Mouse (Mus musculus) megakaryocyte, embryonic 14.5 days (primary cell): ENCODE results near the gene Smarcad1. TPM values are rescaled to one million over a fixed set of nuclear protein-coding genes. Genes with fewer than 3 reads are reported as not detected.

Source experiments
- H3K27me3 ChIP-seq: replicated peaks from 2 replicates; pipeline ENCODE3; 2012; ENCODE audit warnings: inconsistent platforms
- H3K36me3 ChIP-seq: replicated peaks from 2 replicates; pipeline ENCODE3; 2012; ENCODE audit warnings: low read length, inconsistent platforms, mixed read lengths
- H3K4me1 ChIP-seq: 2 replicates; pipeline ENCODE4 v1.6.1; 2012; ENCODE audit warnings: inconsistent platforms
- H3K4me3 ChIP-seq: replicated peaks from 2 replicates; pipeline ENCODE3; 2012; ENCODE audit warnings: moderate library complexity, mild to moderate bottlenecking, inconsistent platforms
- H3K9me3 ChIP-seq: 2 replicates; pipeline ENCODE4 v1.6.1; 2012; ENCODE audit warnings: inconsistent platforms
- FLI1 ChIP-seq: IDR thresholded peaks from 2 replicates; pipeline ENCODE4 v1.6.1; 2012; ENCODE audit warnings: low read length, inconsistent platforms, mixed read lengths
- GATA1 ChIP-seq: IDR thresholded peaks from 3 replicates; pipeline ENCODE4 v1.6.1; 2012; ENCODE audit warnings: mixed read lengths, low read length, inconsistent platforms, borderline replicate concordance
- polyA plus RNA-seq: library from polyadenylated mRNA; stranded (reverse); fragments of >175 nt; gene quantifications from 2 replicates; pipeline ENCODE4 v1.2.3, GENCODE M21; 2012; ENCODE audit warnings: low replicate concordance; ENCODE audit not compliant: insufficient read depth

Smarcad1 gene
- polyA plus RNA-seq, 1 experiment = 8.5 TPM

GRCm38 (mm10) chr6:65142316-65142715 is 99.9 kb downstream of the Smarcad1 start:
- Histone ChIP-seq H3K27me3 (no peaks in the 10 kb centered on the region), H3K9me3 (no peaks in the 10 kb centered on the region), H3K36me3 (peaks cover 2% of the 10 kb centered on the region), H3K4me1 (peaks cover 62% of the 10 kb centered on the region), H3K4me3 (no peak overlapping the region)
- TF ChIP-seq FLI1 = no peak

- H3K4me3 ChIP-seq = peak within 1 kb of the TSS; percentile 87
- TF ChIP-seq GATA1 = no peak
- TF ChIP-seq FLI1 = no peak
- no peaks in the 10 kb centered on the region for H3K9me3 ChIP-seq
- H3K27me3 ChIP-seq = no peaks in the 10 kb centered on the region
- H3K36me3 ChIP-seq = no peaks in the 10 kb centered on the region
- peaks cover 55% of the 10 kb centered on the region for H3K4me1 ChIP-seq
These were observed 102.3 kb downstream of the Smarcad1 start, which contains the start of gene Hpgds for GRCm38 (mm10) chr6:65144621-65145205. Gene Hpgds, minus strand, starts transcription at chr6:65144908.

DNA sequence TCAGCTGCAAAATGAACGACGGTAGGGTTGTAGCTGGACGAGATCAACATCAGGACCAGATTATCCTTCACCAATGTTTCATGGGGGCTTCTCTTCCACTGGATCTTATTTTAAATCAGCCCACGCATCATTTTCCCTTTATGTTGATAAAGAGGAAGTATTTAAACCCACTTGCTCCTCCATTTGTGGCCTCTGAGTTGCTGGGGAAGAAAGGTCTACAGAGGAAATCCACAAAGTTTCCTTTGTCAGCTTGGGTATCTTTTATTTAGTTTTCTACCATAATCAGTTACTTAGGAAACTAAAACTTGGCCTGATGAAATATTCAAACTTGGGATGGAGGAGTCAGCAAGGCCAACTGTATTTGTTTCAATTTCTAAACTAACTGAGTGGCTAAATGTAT is 104.0 kb downstream of the Smarcad1 start:
- Histone ChIP-seq H3K36me3 (no peaks in the 10 kb centered on the region), H3K4me3 (no peak overlapping the region), H3K27me3 (no peaks in the 10 kb centered on the region), H3K4me1 (peaks cover 42% of the 10 kb centered on the region), H3K9me3 (peaks cover 3% of the 10 kb centered on the region; the same call in 1 of the 2 replicates)
- TF ChIP-seq GATA1 (no peak), FLI1 (no peak)

GRCm38 (mm10) chr6:65150703-65151102 is 108.3 kb downstream of the Smarcad1 start:
- no peaks in the 10 kb centered on the region for H3K27me3 ChIP-seq
- no peaks in the 10 kb centered on the region for H3K36me3 ChIP-seq
- H3K9me3 ChIP-seq = peaks cover 3% of the 10 kb centered on the region; the same call in 1 of the 2 replicates
- TF ChIP-seq GATA1 (no peak), FLI1 (no peak)
- H3K4me3 ChIP-seq = no peak overlapping the region
- H3K4me1 ChIP-seq = peaks cover 46% of the 10 kb centered on the region

DNA sequence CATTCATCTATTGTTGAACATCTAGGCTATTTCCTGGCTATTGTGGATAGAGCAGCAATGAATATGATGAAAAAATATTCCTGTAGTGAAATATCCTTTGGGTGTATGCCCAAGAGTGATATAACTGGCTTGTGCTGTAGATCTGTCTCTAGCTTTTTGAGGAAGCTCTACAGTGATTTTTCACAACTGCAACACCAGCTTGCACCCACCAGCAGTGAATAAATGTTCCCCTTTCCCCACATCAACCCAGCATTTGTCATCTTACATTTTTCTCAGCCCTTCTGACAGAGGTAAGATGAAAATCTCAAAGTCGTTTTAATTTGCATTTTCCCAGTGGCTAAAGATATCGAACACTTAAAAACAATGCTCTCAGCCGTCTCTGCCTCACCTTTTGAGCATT is 111.2 kb downstream of the Smarcad1 start:
- no peak for TF ChIP-seq GATA1
- TF ChIP-seq FLI1 = no peak
- H3K36me3 ChIP-seq = no peaks in the 10 kb centered on the region
- H3K4me1 ChIP-seq = peaks cover 49% of the 10 kb centered on the region
- no peaks in the 10 kb centered on the region for H3K27me3 ChIP-seq
- H3K9me3 ChIP-seq = peaks cover 3% of the 10 kb centered on the region; the same call in 1 of the 2 replicates
- no peak overlapping the region for H3K4me3 ChIP-seq

DNA sequence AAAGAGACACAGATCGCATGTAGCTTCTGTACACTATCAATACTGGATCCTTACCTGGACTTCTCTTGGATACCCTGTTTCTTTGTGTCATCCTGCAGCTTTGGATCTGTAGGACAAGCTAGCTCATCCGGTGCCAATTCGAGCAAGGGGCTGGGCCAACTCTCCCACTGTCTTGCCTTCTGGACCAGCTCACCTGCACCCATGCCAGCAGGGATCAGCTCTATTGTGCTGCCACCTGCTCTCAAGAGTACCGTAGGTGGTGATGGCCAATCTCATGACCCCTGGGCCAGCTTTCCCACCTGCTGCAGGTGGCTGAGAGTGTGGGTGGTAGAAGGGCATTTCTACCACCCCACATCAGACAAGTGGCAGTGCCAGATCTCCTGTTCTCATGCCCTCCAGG is 114.7 kb downstream of the Smarcad1 start:
- TF ChIP-seq GATA1 = no peak
- no peak for TF ChIP-seq FLI1
- Histone ChIP-seq H3K36me3 (no peaks in the 10 kb centered on the region), H3K9me3 (no peaks in the 10 kb centered on the region), H3K27me3 (no peaks in the 10 kb centered on the region), H3K4me1 (peaks cover 70% of the 10 kb centered on the region), H3K4me3 (no peak overlapping the region)

GRCm38 (mm10) chr6:65159381-65159942 is 117.1 kb downstream of the Smarcad1 start:
- TF ChIP-seq GATA1 (no peak), FLI1 (no peak)
- H3K4me3 ChIP-seq = no peak overlapping the region
- H3K36me3 ChIP-seq = no peaks in the 10 kb centered on the region
- no peaks in the 10 kb centered on the region for H3K27me3 ChIP-seq
- H3K4me1 ChIP-seq = peaks cover 74% of the 10 kb centered on the region
- no peaks in the 10 kb centered on the region for H3K9me3 ChIP-seq

DNA sequence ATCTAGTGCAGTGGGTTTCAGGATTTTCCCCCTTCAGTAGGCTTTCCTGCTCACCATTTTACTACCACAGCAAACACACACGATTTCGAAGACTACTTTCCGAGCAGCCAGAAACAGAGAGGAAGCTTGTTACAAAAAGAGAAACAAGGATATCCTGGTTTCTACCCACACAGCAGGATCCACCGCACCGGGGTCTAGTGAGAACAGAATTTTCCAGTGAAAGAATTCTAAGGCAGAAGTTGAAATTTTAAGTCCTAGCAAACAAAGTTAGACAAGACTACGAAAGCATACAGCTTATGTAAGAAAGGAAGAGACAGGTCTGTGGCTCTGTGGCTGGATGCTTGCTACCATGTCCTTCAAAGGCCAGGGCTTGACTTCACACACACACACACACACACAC is 121.8 kb downstream of the Smarcad1 start:
- Histone ChIP-seq H3K27me3 (no peaks in the 10 kb centered on the region), H3K4me3 (peak overlapping the region; percentile 78), H3K36me3 (peaks cover 4% of the 10 kb centered on the region), H3K4me1 (peaks cover 58% of the 10 kb centered on the region), H3K9me3 (peaks cover 5% of the 10 kb centered on the region)
- no peak for TF ChIP-seq GATA1
- TF ChIP-seq FLI1 = no peak

DNA sequence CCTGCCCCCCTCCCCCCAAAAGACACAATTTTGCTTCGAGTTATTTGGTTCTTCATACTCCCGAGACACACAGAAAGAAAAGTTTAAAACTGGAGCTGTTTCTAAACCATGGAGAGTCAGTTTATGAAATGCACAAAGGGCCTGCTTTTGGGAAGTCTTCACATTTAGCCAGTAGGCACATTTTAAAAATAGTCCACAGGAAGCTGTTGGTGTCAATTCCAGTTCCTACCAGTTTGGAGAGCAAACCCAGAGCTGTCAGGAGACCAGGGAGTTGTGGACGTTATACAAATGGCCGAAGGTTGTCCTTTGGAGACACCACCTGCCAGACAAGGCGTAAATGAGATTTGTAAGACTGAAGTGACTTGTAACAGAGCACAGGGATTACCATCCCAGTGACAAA is 122.6 kb downstream of the Smarcad1 start:
- Histone ChIP-seq H3K9me3 (peaks cover 5% of the 10 kb centered on the region), H3K27me3 (no peaks in the 10 kb centered on the region), H3K4me1 (peaks cover 53% of the 10 kb centered on the region), H3K36me3 (peaks cover 6% of the 10 kb centered on the region), H3K4me3 (peak overlapping the region; percentile 62)
- TF ChIP-seq GATA1 = no peak
- TF ChIP-seq FLI1 = no peak

Other genes with a start within 250 kb of the Smarcad1 start
- gene Hpgds, start 102.3 kb downstream of the Smarcad1 start, polyA plus RNA-seq = 2.2 TPM in 1 of 2 replicates, not detected in the other